Mouse (Mus musculus) heart, embryonic 16.5 days (tissue): ENCODE data around the gene Tcea2. TPM values are rescaled to one million over a fixed set of nuclear protein-coding genes. Genes with fewer than 3 reads are reported as not detected.

Experiments used
- ATAC-seq: fragments of 200-750 bp; cut with Nextera tagmentation; replicated peaks from 2 replicates; pipeline ENCODE4 v1.8.0; 2017; ENCODE audit warnings: moderate number of reproducible peaks; ENCODE audit not compliant: insufficient read depth, low FRiP score; ENCODE audit errors: extremely low read depth
- H3K27ac ChIP-seq: fragments of 300-500 bp; sonication (generic); 2 replicates; pipeline ENCODE4 v1.5.1; 2014; ENCODE audit warnings: mild to moderate bottlenecking, low read length, control low read depth, moderate library complexity
- H3K27me3 ChIP-seq: fragments of 300-500 bp; sonication (generic); 2 replicates; pipeline ENCODE4 v1.6.1; 2014; ENCODE audit warnings: low read length, mixed read lengths; ENCODE audit not compliant: control insufficient read depth, insufficient read depth
- H3K36me3 ChIP-seq: fragments of 300-500 bp; sonication (generic); 2 replicates; pipeline ENCODE4 v1.6.1; 2014; ENCODE audit not compliant: control insufficient read depth, insufficient read depth
- H3K4me1 ChIP-seq: fragments of 300-500 bp; sonication (generic); 2 replicates; pipeline ENCODE4 v1.6.1; 2014; ENCODE audit warnings: low read length, mixed read lengths; ENCODE audit not compliant: control insufficient read depth, insufficient read depth
- H3K4me2 ChIP-seq: fragments of 300-500 bp; sonication (generic); 2 replicates; pipeline ENCODE4 v1.6.1; 2014; ENCODE audit warnings: low read depth, mild to moderate bottlenecking, control low read depth, low read length
- H3K4me3 ChIP-seq: fragments of 300-500 bp; sonication (generic); 2 replicates; pipeline ENCODE4 v1.5.1; 2014; ENCODE audit warnings: mild to moderate bottlenecking, control low read depth, low read length
- H3K9ac ChIP-seq: fragments of 300-500 bp; sonication (generic); 2 replicates; pipeline ENCODE4 v1.6.1; 2014; ENCODE audit warnings: low read length, control low read depth
- H3K9me3 ChIP-seq: fragments of 300-500 bp; sonication (generic); replicated peaks from 2 replicates; pipeline ENCODE4 v1.6.1; 2016; ENCODE audit warnings: low read length; ENCODE audit not compliant: control insufficient read depth
- WGBS: fragments of 180-500 bp; shearing (Covaris S2); extraction: QIAGEN DNeasy Blood & Tissue Kit; methylation state at CpG from one replicate; pipeline ENCODE4 v1.1.7; 2014; 5-methylcytosine and 5-hydroxymethylcytosine counted together
- polyA plus RNA-seq: library from polyadenylated mRNA; unstranded; fragments of >200 nt; fragmentation: Nextera tagmentation; extraction: Ambion mirVana; gene quantifications from 2 replicates; pipeline ENCODE4 v1.2.1, GENCODE M21; 2015

The Tcea2 gene
- polyA plus RNA-seq, 1 experiment from 2014 or later, result 17.6 TPM

DNA sequence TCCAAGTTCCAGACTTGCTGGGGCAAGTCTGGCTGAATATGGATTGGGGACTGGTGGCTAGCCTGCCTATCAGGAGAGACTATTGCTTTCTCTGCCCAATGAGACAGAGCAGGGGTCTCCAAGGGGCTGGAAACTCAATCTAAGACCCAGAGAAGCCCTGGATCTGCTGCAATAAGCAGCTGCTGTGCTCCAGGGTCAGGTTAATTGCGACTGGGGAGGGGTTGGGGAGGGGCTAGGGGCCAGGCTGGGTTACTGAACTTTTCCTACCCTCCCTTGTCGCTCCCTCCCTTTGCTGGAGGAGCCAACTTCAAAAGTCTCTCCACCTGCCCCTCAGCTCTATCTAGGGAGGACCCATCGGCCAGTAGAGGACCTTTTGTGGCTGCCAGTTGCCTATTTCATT is 23.4 kb upstream of the Tcea2 start, which contains the start of gene Gm29797:
Gm29797 (plus strand) TSS at position 301 of the 400 bp plus-strand sequence.
- no peak for ATAC-seq
- H3K4me1 ChIP-seq, result peaks cover 14% of the 10 kb centered on the region
- WGBS, result 75% methylated on average over 3 of the region's 3 CpGs
- H3K9me3 ChIP-seq, result no peaks in the 10 kb centered on the region
- H3K9ac ChIP-seq, result no peak within 1 kb of the TSS
- no peak within 1 kb of the TSS for H3K4me2 ChIP-seq
- no peak within 1 kb of the TSS for H3K27ac ChIP-seq
- no peak within 1 kb of the TSS for H3K4me3 ChIP-seq
- H3K27me3 ChIP-seq, result no peaks in the 10 kb centered on the region
- H3K36me3 ChIP-seq, result peaks cover 28% of the 10 kb centered on the region

DNA sequence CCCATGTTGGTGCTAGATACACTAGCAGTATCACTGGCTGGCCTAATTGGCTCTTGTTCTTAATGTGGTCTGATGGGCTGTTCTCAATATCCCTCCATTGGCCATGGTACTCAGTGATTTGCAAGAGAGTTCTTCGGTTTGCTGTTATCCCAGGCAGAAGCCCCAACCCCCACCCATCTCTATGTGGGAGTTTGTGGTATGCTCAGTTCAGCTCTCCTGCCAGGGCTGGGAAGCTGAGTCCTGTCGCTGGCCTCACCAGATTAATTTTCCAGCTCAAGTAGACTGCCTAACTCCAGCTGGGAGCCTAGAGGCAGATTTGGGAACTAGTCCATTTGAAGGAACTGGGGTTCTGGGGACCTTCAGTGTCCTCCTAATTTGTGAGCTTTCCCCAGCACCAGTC is 22.7 kb upstream of the Tcea2 start:
- no peak overlapping the region for H3K27ac ChIP-seq
- H3K9me3 ChIP-seq, result no peaks in the 10 kb centered on the region
- H3K4me2 ChIP-seq, result no peak overlapping the region
- 37% methylated on average over 2 of the region's 2 CpGs for WGBS
- no peak overlapping the region for H3K9ac ChIP-seq
- no peak overlapping the region for H3K4me3 ChIP-seq
- H3K36me3 ChIP-seq, result peaks cover 22% of the 10 kb centered on the region
- ATAC-seq, result no peak
- H3K4me1 ChIP-seq, result peaks cover 14% of the 10 kb centered on the region
- H3K27me3 ChIP-seq, result no peaks in the 10 kb centered on the region

DNA sequence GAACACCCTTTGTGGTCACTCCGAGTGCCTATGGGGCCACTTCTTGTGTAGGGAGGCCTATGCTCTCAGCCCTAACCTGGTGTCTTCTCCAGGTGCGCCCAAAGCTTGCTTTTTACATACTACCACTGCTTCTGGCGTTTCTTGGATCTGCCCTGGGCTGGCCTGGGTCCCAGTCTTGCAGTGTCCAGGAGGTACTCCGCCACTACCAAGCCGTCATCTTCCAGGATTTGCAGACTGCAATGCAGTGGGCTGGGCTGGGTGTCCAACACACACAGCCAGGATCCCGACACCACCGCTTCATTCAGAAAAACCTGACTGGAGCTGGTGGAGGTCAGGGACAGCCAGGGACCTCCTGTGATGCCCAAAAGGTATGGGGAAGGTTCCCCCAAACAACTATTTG is 21.6 kb upstream of the Tcea2 start:
- Histone ChIP-seq H3K27ac (peak overlapping the region; percentile 47; the same call in 1 of the 2 replicates), H3K9me3 (no peaks in the 10 kb centered on the region), H3K27me3 (no peaks in the 10 kb centered on the region), H3K4me2 (no peak overlapping the region), H3K36me3 (peaks cover 14% of the 10 kb centered on the region), H3K4me1 (peaks cover 14% of the 10 kb centered on the region), H3K4me3 (no peak overlapping the region), H3K9ac (no peak overlapping the region)
- ATAC-seq, result no peak
- WGBS, result 83% methylated on average over 7 of the region's 7 CpGs

GRCm38 (mm10) chr2:181658930-181659555 is 21.1 kb upstream of the Tcea2 start:
- Histone ChIP-seq H3K27me3 (no peaks in the 10 kb centered on the region), H3K36me3 (peaks cover 14% of the 10 kb centered on the region), H3K27ac (peak overlapping the region; percentile 47), H3K4me3 (no peak overlapping the region), H3K9me3 (no peaks in the 10 kb centered on the region), H3K9ac (no peak overlapping the region), H3K4me2 (peak overlapping the region; percentile 10; the same call in 1 of the 2 replicates), H3K4me1 (0 out of 2 replicates have a peak, but pooled peaks cover 9% of the 10 kb centered on the region)
- 31% methylated on average over 17 of the region's 17 CpGs for whole genome bisulfite sequencing
- peak; percentile 24 for ATAC-seq

GRCm38 (mm10) chr2:181659609-181660055 is 20.5 kb upstream of the Tcea2 start:
- WGBS, result 5% methylated on average over 9 of the region's 9 CpGs
- no peaks in the 10 kb centered on the region for H3K9me3 ChIP-seq
- H3K27ac ChIP-seq, result peak overlapping the region; percentile 58
- peaks cover 13% of the 10 kb centered on the region for H3K36me3 ChIP-seq
- no peak overlapping the region for H3K4me3 ChIP-seq
- H3K4me1 ChIP-seq, result 0 out of 2 replicates have a peak, but pooled peaks cover 9% of the 10 kb centered on the region
- peak overlapping the region; percentile 10; the same call in 1 of the 2 replicates for H3K4me2 ChIP-seq
- no peak overlapping the region for H3K9ac ChIP-seq
- ATAC-seq, result peak; percentile 82
- no peaks in the 10 kb centered on the region for H3K27me3 ChIP-seq

DNA sequence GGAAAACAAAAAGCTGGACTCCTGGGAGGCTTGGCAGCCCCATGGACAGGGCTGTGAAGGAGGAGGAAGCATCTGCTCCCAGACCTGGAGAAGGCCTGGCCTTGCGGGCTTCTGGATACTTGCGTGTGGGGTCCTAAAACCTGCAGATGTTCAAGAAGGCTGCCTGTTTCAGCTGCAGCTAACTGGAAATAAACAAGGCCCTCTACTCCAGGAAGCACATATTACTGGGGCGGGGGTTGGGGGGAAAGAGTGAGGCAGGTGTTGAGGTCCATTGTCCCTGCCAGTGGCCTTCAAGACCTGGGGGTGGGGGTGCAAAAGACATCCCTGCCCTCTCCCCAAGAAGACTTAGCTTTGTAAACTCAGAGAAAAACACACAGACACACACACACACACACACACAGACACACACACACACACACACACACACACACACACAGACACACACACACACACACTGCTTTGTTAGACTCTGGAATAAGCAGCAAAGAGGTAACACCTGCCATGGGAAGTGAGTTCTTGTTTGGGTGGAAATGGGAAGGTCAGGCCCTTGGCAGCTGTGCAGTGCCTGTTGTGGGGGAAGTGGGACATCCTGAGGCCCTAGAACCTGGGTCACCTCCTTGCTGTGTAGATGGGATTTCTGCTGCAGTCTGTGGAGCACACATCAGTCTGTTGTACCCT is 17.4 kb upstream of the Tcea2 start:
- ATAC-seq, result peak; percentile 26
- WGBS, result 81% methylated on average over 3 of the region's 3 CpGs
- Histone ChIP-seq H3K9ac (no peak overlapping the region), H3K4me1 (0 out of 2 replicates have a peak, but pooled peaks cover 7% of the 10 kb centered on the region), H3K36me3 (no peaks in the 10 kb centered on the region), H3K9me3 (no peaks in the 10 kb centered on the region), H3K27me3 (no peaks in the 10 kb centered on the region), H3K27ac (peak overlapping the region; percentile 85), H3K4me3 (no peak overlapping the region), H3K4me2 (no peak overlapping the region)

DNA sequence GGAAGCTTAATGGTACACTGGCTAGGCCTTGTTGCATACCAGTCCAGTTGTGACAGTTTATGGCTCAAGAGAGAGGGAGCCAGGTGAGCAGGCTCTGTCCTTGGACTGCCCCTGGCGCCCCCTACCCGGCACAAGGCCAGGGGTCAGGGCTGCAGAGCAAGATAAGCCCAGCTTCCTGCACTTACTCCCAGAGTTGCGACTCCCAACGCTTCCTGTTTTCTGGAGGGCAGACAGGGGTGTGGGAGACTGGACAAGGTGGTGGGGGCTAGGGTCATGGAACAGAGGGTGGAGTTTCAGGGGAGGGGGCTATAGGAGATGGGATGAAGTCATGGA is 16.8 kb upstream of the Tcea2 start:
- H3K36me3 ChIP-seq, result no peaks in the 10 kb centered on the region
- H3K9ac ChIP-seq, result no peak overlapping the region
- 18% methylated on average over 4 of the region's 4 CpGs for WGBS
- H3K4me2 ChIP-seq, result no peak overlapping the region
- no peaks in the 10 kb centered on the region for H3K9me3 ChIP-seq
- ATAC-seq, result peak; percentile 71
- H3K4me3 ChIP-seq, result no peak overlapping the region
- no peaks in the 10 kb centered on the region for H3K27me3 ChIP-seq
- H3K27ac ChIP-seq, result peak overlapping the region; percentile 85
- H3K4me1 ChIP-seq, result 0 out of 2 replicates have a peak, but pooled peaks cover 7% of the 10 kb centered on the region

DNA sequence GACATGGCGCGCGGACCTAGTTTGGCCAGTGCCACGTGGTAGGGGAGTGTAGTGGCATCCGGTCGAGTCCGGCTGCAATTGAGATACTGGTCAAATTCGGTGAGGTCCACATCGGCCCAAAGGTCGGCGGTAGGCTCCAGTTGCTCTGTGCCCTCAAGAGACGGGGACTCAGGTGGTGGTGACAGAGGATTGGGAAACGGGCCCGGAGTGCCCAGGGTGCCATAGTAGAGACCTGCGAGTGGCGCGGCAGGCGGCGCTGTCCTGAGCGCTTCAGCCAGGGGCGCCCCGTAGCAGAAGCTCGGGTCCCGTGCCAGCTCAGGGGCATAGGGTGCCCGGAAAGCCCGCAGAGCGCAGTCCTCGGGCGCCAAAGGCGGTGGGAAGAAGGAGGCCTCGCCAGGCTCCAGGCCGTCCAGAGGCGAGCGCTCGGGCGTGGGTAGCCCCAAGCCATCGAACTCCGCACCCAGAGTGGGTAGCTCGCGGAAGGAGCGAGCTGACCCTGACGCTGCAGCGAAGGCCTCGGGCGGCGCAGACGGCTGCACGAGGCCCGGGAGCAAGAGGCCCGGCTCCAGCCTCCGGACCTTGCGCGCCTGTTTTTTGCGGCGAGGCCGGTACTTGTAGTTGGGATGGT is 9.7 kb upstream of the Tcea2 start:
- Histone ChIP-seq H3K27ac (peak overlapping the region; percentile 58), H3K9ac (peak overlapping the region; percentile 72), H3K4me1 (peaks cover 14% of the 10 kb centered on the region), H3K36me3 (no peaks in the 10 kb centered on the region), H3K4me3 (peak overlapping the region; percentile 60), H3K4me2 (peak overlapping the region; percentile 70), H3K27me3 (peaks cover 49% of the 10 kb centered on the region), H3K9me3 (no peaks in the 10 kb centered on the region)
- WGBS, result 4% methylated on average over 56 of the region's 56 CpGs
- ATAC-seq, result no peak

GRCm38 (mm10) chr2:181670913-181671311 is 9.2 kb upstream of the Tcea2 start:
- Histone ChIP-seq H3K36me3 (no peaks in the 10 kb centered on the region), H3K4me3 (peak overlapping the region; percentile 60), H3K9ac (peak overlapping the region; percentile 72), H3K27me3 (peaks cover 49% of the 10 kb centered on the region), H3K4me2 (peak overlapping the region; percentile 70), H3K27ac (peak overlapping the region; percentile 58), H3K9me3 (no peaks in the 10 kb centered on the region), H3K4me1 (peaks cover 17% of the 10 kb centered on the region)
- WGBS, result 1% methylated on average over 41 of the region's 41 CpGs
- no peak for ATAC-seq
